Mouse (Mus musculus) liver, adult 10 weeks (tissue): ENCODE results near the gene Cypt15. TPM values are rescaled to one million over a fixed set of nuclear protein-coding genes. Genes with fewer than 3 reads are reported as not detected.

Experiments
- polyA plus RNA-seq: library from polyadenylated mRNA; stranded (reverse); fragments of 350-450 nt; fragmentation: Illumina TruSeq; extraction: RNeasy Lipid Tissue Mini Kit (QIAGEN cat#74804); gene quantifications from one replicate; pipeline ENCODE4 v1.2.3, GENCODE M21; 2014; ENCODE audit warnings: low read depth, low replicate concordance

Cypt15 gene
- polyA plus RNA-seq, result not detected

DNA sequence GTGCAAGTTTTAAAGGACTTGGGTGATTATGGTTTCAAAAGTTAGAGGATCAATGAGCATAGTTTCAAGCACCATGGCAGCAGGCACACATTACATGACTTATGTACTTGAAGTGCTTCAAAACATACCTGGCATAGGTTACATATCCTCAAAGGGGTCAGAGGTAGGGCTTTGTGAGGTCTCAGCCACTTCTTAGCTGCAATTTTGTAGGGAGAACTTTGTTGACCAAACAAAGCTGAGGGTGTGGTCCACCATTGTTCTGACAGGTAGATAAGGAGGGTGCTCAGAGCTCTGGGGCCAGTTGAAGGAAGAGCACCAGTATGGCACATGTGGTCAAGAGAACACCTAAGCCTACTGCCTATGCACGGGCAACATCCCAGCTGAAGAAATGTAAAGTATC is at the start of gene Cypt15:
Gene Cypt15, plus strand, starts transcription at position 301 of the 400 bp plus-strand sequence.

